8 mouse cellular contexts compared by ENCODE assay signal in the genomic region with DNA sequence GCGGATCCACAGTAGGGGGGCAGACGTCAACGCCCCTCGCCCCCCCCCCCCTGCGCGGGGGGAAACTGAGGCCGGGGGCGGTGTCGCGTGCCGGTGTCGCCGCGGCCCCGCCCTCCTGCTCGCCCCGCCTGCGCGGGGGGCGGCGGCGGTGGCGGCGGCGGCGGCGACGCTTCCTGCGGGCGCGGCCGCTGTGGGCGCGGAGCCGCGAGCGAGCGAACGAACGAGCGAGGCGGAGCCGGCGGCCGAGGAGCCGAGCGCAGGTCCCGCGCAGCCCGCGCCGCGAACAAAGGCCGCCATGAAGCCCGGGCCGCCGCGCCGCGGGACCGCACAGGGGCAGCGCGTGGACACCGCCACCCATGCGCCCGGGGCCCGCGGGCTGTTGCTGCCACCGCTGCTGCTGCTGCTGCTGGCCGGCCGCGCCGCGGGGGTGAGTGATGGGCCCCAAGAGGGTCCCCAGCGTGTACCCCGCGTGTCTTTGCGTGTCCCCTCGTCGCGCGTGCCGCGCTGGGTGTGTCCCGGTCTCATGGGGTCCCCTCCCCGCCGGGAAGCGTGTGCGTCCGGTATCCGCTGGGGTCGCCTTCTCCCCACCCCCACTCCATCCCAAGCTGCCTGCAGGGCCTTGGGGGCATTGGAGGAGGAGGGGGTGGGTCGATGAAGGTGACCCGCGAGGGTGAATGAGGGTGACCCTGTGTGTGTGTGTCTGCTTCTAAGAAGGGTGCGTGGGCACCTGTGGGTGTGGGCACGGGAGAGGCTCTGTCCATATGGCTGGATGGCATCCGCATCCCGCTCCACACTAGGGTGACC. TPM values are rescaled to one million over a fixed set of nuclear protein-coding genes. Genes with fewer than 3 reads are reported as not detected.
DNase-seq lines count a peak whose midpoint lies in the region; ATAC-seq and TF ChIP-seq lines count a peak whose summit lies in the region.

A gene (plus strand): TSS at position 162 of the 804 bp plus-strand sequence.

- peak within 1 kb of the TSS; percentile 89 for H3K4me3 ChIP-seq in left cerebral cortex, adult 2 months
- peak within 1 kb of the TSS; percentile 86 for H3K4me3 ChIP-seq in forebrain, embryonic 11.5 days (ENCODE audit: low read depth, low read length)
- peak within 1 kb of the TSS; percentile 90 for H3K4me3 ChIP-seq in hindbrain, embryonic 13.5 days
- H3K4me3 ChIP-seq in limb, embryonic 15.5 days, result peak within 1 kb of the TSS; percentile 66
- H3K4me3 ChIP-seq in neural tube, embryonic 14.5 days (ENCODE audit: low read depth, low read length), result peak within 1 kb of the TSS; percentile 90

- no peak for TF ChIP-seq CTCF in left cerebral cortex, adult 2 months (IDR thresholded peaks at IDR 0.05)

- no peaks in the 10 kb centered on the region for H3K9me3 ChIP-seq in forebrain, embryonic 11.5 days (ENCODE audit: control insufficient read depth, low read length)
- no peaks in the 10 kb centered on the region for H3K9me3 ChIP-seq in hindbrain, embryonic 13.5 days
- no peaks in the 10 kb centered on the region for H3K9me3 ChIP-seq in limb, embryonic 15.5 days
- H3K9me3 ChIP-seq in neural tube, embryonic 14.5 days (ENCODE audit: control insufficient read depth, low read length), result no peaks in the 10 kb centered on the region

- H3K36me3 ChIP-seq in forebrain, embryonic 11.5 days (ENCODE audit: control insufficient read depth, insufficient read depth, low read length), result no peaks in the 10 kb centered on the region
- no peaks in the 10 kb centered on the region for H3K36me3 ChIP-seq in hindbrain, embryonic 13.5 days
- H3K36me3 ChIP-seq in limb, embryonic 15.5 days, result no peaks in the 10 kb centered on the region
- no peaks in the 10 kb centered on the region for H3K36me3 ChIP-seq in neural tube, embryonic 14.5 days (ENCODE audit: control insufficient read depth, insufficient read depth, low read length)

- peak; percentile 49 to 62 for DNase-seq in left cerebral cortex, adult 2 months (ENCODE audit: extremely low spot score in 1 of 2, low spot score in 2 of 2)
- no peak for DNase-seq in left cerebral cortex, adult 11 months (ENCODE audit: low spot score)
- peak; percentile 68 to 80 for DNase-seq in adrenal gland, adult (ENCODE audit: inconsistent age in 2 of 2, low spot score in 1 of 2)
- DNase-seq in forebrain, embryonic 11.5 days (ENCODE audit: low spot score), result peak; percentile 71
- DNase-seq in spleen, adult 12 weeks (ENCODE audit: low spot score), result no peak

- peak; percentile 55 for ATAC-seq in forebrain, embryonic 11.5 days (replicated peaks; ENCODE audit: low FRiP score)
- peak; percentile 59 for ATAC-seq in hindbrain, embryonic 13.5 days (ENCODE audit: low FRiP score)
- no peak for ATAC-seq in limb, embryonic 15.5 days (ENCODE audit: insufficient number of reproducible peaks, low FRiP score, low TSS enrichment, low read depth)
- ATAC-seq in neural tube, embryonic 14.5 days (ENCODE audit: low read depth), result peak; percentile 49

- peak within 1 kb of the TSS; percentile 99 for H3K4me2 ChIP-seq in forebrain, embryonic 11.5 days (ENCODE audit: low read depth, low read length, severe bottlenecking)
- H3K4me2 ChIP-seq in hindbrain, embryonic 13.5 days, result peak within 1 kb of the TSS; percentile 89
- H3K4me2 ChIP-seq in limb, embryonic 15.5 days, result peak within 1 kb of the TSS; percentile 94
- peak within 1 kb of the TSS; percentile 53 for H3K4me2 ChIP-seq in neural tube, embryonic 14.5 days (ENCODE audit: low read depth, low read length)

- peak within 1 kb of the TSS; percentile 95 for H3K9ac ChIP-seq in forebrain, embryonic 11.5 days (ENCODE audit: low read length)
- H3K9ac ChIP-seq in hindbrain, embryonic 13.5 days, result peak within 1 kb of the TSS; percentile 99
- peak within 1 kb of the TSS; percentile 76 for H3K9ac ChIP-seq in limb, embryonic 15.5 days
- peak within 1 kb of the TSS; percentile 99 for H3K9ac ChIP-seq in neural tube, embryonic 14.5 days (replicated peaks; ENCODE audit: low read depth, low read length)

- WGBS in forebrain, embryonic 11.5 days, result 2% methylated on average over 52 of the region's 99 CpGs
- WGBS in hindbrain, embryonic 13.5 days, result 2% methylated on average over 59 of the region's 99 CpGs
- WGBS in limb, embryonic 15.5 days, result 2% methylated on average over 68 of the region's 99 CpGs
- 2% methylated on average over 57 of the region's 99 CpGs for WGBS in neural tube, embryonic 14.5 days

- H3K27me3 ChIP-seq in forebrain, embryonic 11.5 days (ENCODE audit: control insufficient read depth, insufficient read depth, low read length), result peaks cover 14% of the 10 kb centered on the region
- H3K27me3 ChIP-seq in hindbrain, embryonic 13.5 days, result peaks cover 19% of the 10 kb centered on the region; the same call in 1 of the 2 replicates
- no peaks in the 10 kb centered on the region for H3K27me3 ChIP-seq in limb, embryonic 15.5 days
- H3K27me3 ChIP-seq in neural tube, embryonic 14.5 days (ENCODE audit: control insufficient read depth, insufficient read depth, low read length), result no peaks in the 10 kb centered on the region

- peaks cover 8% of the 10 kb centered on the region; the same call in 1 of the 2 replicates for H3K4me1 ChIP-seq in forebrain, embryonic 11.5 days (replicated peaks; ENCODE audit: control insufficient read depth, insufficient read depth, low read length)
- peaks cover 50% of the 10 kb centered on the region for H3K4me1 ChIP-seq in hindbrain, embryonic 13.5 days (replicated peaks)
- H3K4me1 ChIP-seq in limb, embryonic 15.5 days, result peaks cover 49% of the 10 kb centered on the region
- H3K4me1 ChIP-seq in neural tube, embryonic 14.5 days (ENCODE audit: control insufficient read depth, insufficient read depth, low read length), result peaks cover 30% of the 10 kb centered on the region

- intact Hi-C loops in left cerebral cortex, adult 2 months (cut with DNase I), result no loop called here

- peak within 1 kb of the TSS; percentile 92 for H3K27ac ChIP-seq in left cerebral cortex, adult 2 months
- H3K27ac ChIP-seq in forebrain, embryonic 11.5 days (ENCODE audit: low read depth, low read length), result no peak within 1 kb of the TSS; the same call in 1 of the 2 replicates
- H3K27ac ChIP-seq in hindbrain, embryonic 13.5 days, result peak within 1 kb of the TSS; percentile 93
- peak within 1 kb of the TSS; percentile 59 for H3K27ac ChIP-seq in limb, embryonic 15.5 days
- peak within 1 kb of the TSS; percentile 84 for H3K27ac ChIP-seq in neural tube, embryonic 14.5 days (ENCODE audit: low read depth, low read length)

RNA-seq across cellular contexts. Expression of the gene that starts here (rescaled TPM):
- 100 to 1,000 TPM; 136 to 167 TPM for total RNA-seq in left cerebral cortex, adult 2 months (2021)
- polyA plus RNA-seq in forebrain, embryonic 11.5 days (2014; fragmentation: Nextera tagmentation; extraction: Ambion mirVana), result 19.4 and 19.5 TPM in 2 replicates
- polyA plus RNA-seq in hindbrain, embryonic 13.5 days (2015; fragmentation: Nextera tagmentation; extraction: Ambion mirVana), result 71.3 and 76.9 TPM in 2 replicates
- polyA plus RNA-seq in limb, embryonic 15.5 days (2015; fragmentation: Nextera tagmentation; extraction: Ambion mirVana), result 34.9 and 39.4 TPM in 2 replicates
- 83.2 and 83.4 TPM in 2 replicates for polyA plus RNA-seq in neural tube, embryonic 14.5 days (2014; fragmentation: Nextera tagmentation; extraction: Ambion mirVana)

Comparison
In these comparisons a context has a peak if more than half of its experiments do, and no peak if none do; other contexts are left out.
1. DNase-seq: peak in left cerebral cortex, adult 2 months (2 of 2), adrenal gland, adult (2 of 2) and forebrain, embryonic 11.5 days (single experiment); none in left cerebral cortex, adult 11 months (single experiment) and spleen, adult 12 weeks (single experiment).
2. Peak in every context shown above with its lines, with median percentiles within 50 percentile points of each other: H3K4me3 ChIP-seq, H3K4me2 ChIP-seq and H3K9ac ChIP-seq.